Mouse (Mus musculus): ENCODE data around the gene Hba-x.

GRCm38 (mm10) chr11:32243205-32243955 lies 32.8 kb upstream of the Hba-x start:
- TF ChIP-seq ZNF384 (IDR thresholded peaks at IDR 0.05; ENCODE audit: low read depth, low read length) (no peak), MAFK (IDR thresholded peaks at IDR 0.05; ENCODE audit: insufficient read depth, low read depth, low read length) (0 out of 2 replicates have a peak, but pooled peaks have one; percentile 65), CHD2 (IDR thresholded peaks at IDR 0.05; ENCODE audit: low read depth, low read length) (no peak), HCFC1 (IDR thresholded peaks at IDR 0.05; ENCODE audit: borderline replicate concordance, insufficient read depth, low read length) (no peak)

Measured in ES-E14 (cell line).